Mouse (Mus musculus): Measurements from ENCODE around the gene 1700025G04Rik. TPM values are rescaled to one million over a fixed set of nuclear protein-coding genes. Genes with fewer than 3 reads are reported as not detected.

The 1700025G04Rik gene
- polyA plus RNA-seq, 1 experiment from 2014 or later: 2.3 TPM

DNA sequence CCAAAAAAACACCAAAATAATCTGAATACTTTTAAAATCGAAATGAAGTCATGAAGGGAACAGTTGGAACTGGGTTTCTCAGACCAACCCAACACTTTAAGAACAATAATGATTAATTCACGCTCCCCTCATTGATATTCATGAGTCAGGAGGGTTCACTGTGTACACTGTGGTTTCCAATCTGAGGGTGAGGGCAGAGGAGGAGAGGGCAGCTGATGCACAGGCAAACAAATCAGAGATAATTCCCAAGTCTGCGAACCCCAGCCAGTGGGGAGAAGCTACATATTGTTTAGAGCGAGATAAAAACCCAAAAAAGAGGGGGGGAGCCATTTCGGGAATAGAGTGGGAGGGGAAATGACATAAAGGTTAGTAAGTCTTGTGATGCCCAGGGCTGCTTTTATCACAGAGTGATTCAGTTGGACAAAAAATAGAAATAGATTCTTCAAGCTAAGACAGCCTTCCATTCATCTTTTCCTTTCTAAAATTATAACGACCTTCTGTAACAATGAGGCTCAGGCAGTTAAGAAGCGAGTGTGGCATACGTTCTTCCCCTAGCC lies 146.2 kb downstream of the 1700025G04Rik start:
- Histone ChIP-seq H3K4me1 (ENCODE audit: control insufficient read depth, low read depth, low read length) (no peaks in the 10 kb centered on the region; the same call in 1 of the 2 replicates), H3K9ac (ENCODE audit: low read depth, low read length) (no peak overlapping the region), H3K9me3 (replicated peaks; ENCODE audit: control insufficient read depth, low read length) (no peaks in the 10 kb centered on the region), H3K4me2 (ENCODE audit: low read depth, low read length) (no peak overlapping the region), H3K27ac (ENCODE audit: low read length) (no peak overlapping the region), H3K36me3 (ENCODE audit: control insufficient read depth, insufficient read depth) (no peaks in the 10 kb centered on the region), H3K4me3 (ENCODE audit: low read depth, low read length) (no peak overlapping the region), H3K27me3 (ENCODE audit: control insufficient read depth, insufficient read depth, low read depth, low read length) (no peaks in the 10 kb centered on the region)
- 40% methylated on average over 8 of the region's 8 CpGs for WGBS (ENCODE audit: insufficient replicate concordance)
- no peak for ATAC-seq (ENCODE audit: low read depth)

DNA sequence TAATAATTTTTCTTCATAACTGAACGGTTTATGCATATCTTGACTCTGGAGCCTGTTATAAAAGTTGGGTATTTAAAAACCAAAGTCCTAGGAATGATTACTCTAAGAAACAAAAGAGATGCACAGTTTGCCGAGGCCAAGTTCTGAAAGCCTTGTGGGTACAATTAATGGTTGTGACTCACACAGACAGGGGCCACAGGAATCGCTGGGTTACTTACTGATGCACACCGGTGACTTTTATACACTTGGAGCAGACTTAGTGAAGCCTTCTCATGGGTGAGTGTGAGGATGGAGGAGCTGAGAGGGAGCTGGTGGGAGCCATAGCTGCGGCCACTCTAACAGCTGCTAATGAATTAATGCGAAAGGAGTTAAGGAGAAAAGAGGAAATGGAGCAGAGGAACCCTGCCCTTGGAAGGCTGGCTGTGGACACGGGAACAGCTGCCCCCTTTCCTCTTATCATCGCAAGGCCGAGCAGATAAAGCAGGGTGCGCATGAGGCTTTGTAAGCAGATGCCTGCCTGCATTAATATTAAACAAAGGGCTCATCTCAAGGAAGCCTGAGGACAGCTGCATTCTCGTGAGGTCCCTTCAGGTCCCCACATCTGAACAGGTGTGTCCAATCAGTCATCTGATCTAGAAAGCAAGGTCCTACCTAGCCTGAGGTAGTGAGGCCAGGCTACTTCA lies 146.8 kb downstream of the 1700025G04Rik start:
- Histone ChIP-seq H3K27ac (ENCODE audit: low read length) (no peak overlapping the region), H3K4me3 (ENCODE audit: low read depth, low read length) (no peak overlapping the region), H3K4me2 (ENCODE audit: low read depth, low read length) (no peak overlapping the region), H3K4me1 (ENCODE audit: control insufficient read depth, low read depth, low read length) (no peaks in the 10 kb centered on the region; the same call in 1 of the 2 replicates), H3K36me3 (ENCODE audit: control insufficient read depth, insufficient read depth) (no peaks in the 10 kb centered on the region), H3K9me3 (replicated peaks; ENCODE audit: control insufficient read depth, low read length) (no peaks in the 10 kb centered on the region), H3K27me3 (ENCODE audit: control insufficient read depth, insufficient read depth, low read depth, low read length) (no peaks in the 10 kb centered on the region), H3K9ac (ENCODE audit: low read depth, low read length) (no peak overlapping the region)
- 31% methylated on average over 11 of the region's 11 CpGs for WGBS (ENCODE audit: insufficient replicate concordance)
- no peak for ATAC-seq (ENCODE audit: low read depth)

DNA sequence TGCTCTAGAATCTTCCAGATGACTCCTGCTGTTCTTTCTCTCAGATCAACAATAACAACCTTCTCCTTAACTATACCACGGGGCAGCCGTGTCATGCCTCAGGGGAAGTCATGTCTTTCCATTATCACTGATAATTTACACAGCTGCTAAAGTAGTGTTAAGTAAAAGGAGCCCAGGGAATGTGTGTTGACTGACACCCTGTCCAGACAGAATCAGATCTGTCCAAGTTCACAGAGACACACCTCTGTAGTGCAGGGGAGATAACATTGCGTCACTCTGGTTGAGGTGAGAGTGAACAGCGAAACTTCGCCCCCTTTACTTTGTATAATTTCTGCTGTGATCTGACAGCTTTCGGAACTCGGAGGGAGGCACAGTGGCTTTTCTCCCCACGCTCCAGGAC lies 149.9 kb downstream of the 1700025G04Rik start:
- no peaks in the 10 kb centered on the region for H3K27me3 ChIP-seq (ENCODE audit: control insufficient read depth, insufficient read depth, low read depth, low read length)
- no peak overlapping the region for H3K27ac ChIP-seq (ENCODE audit: low read length)
- WGBS (ENCODE audit: insufficient replicate concordance): 23% methylated on average over 8 of the region's 8 CpGs
- no peaks in the 10 kb centered on the region for H3K36me3 ChIP-seq (ENCODE audit: control insufficient read depth, insufficient read depth)
- peak; percentile 32; the same call in 1 of the 2 replicates for ATAC-seq (ENCODE audit: low read depth)
- no peak overlapping the region for H3K4me2 ChIP-seq (ENCODE audit: low read depth, low read length)
- H3K4me3 ChIP-seq (ENCODE audit: low read depth, low read length): no peak overlapping the region
- H3K4me1 ChIP-seq (ENCODE audit: control insufficient read depth, low read depth, low read length): no peaks in the 10 kb centered on the region; the same call in 1 of the 2 replicates
- H3K9ac ChIP-seq (ENCODE audit: low read depth, low read length): no peak overlapping the region
- no peaks in the 10 kb centered on the region for H3K9me3 ChIP-seq (replicated peaks; ENCODE audit: control insufficient read depth, low read length)

DNA sequence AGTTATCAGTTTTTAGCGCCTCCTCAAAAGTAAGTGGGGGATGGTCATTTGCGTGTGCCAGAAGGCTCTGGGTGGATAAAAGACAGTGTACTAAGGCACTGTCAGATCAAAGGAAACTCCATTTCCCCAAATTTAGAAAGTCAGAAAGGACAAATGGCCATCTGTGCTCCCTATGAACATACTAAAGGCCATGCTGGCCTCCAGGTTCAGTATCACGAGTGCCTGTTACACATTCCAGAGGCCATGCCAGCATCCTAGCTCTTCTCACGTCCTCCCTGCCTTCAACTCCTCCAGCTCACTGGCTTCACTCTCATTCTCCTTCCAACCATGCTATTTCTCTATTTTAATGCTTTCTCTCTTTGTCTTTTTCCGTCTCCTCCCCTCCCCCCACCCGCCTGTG lies 150.4 kb downstream of the 1700025G04Rik start:
- WGBS (ENCODE audit: insufficient replicate concordance): 38% methylated on average over 6 of the region's 6 CpGs
- ATAC-seq (ENCODE audit: low read depth): no peak
- no peaks in the 10 kb centered on the region for H3K9me3 ChIP-seq (replicated peaks; ENCODE audit: control insufficient read depth, low read length)

DNA sequence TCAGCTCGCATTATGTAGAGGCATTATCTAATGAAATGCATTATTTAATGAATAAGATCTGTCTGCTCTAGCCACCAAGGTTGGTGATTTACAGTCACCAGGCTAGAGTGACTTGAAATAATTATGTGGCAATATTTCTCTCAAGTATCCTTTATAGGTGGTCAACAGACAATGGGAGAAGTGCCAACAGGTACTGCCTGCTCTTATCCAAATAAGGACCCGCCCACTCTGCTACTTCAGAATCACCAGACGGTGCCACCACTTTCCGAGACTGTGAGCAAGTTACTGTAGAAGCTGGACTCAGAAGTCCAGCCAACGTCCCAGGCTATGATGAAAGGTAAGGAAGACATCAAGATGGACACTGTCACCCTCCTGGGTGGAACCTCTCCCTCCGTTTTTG lies 156.3 kb downstream of the 1700025G04Rik start:
- 65% methylated on average over 6 of the region's 6 CpGs for WGBS (ENCODE audit: insufficient replicate concordance)
- Histone ChIP-seq H3K27me3 (ENCODE audit: control insufficient read depth, insufficient read depth, low read depth, low read length) (no peaks in the 10 kb centered on the region), H3K4me3 (ENCODE audit: low read depth, low read length) (no peak overlapping the region), H3K9me3 (replicated peaks; ENCODE audit: control insufficient read depth, low read length) (no peaks in the 10 kb centered on the region), H3K27ac (ENCODE audit: low read length) (no peak overlapping the region), H3K4me2 (ENCODE audit: low read depth, low read length) (no peak overlapping the region), H3K4me1 (ENCODE audit: control insufficient read depth, low read depth, low read length) (no peaks in the 10 kb centered on the region), H3K9ac (ENCODE audit: low read depth, low read length) (no peak overlapping the region), H3K36me3 (ENCODE audit: control insufficient read depth, insufficient read depth) (no peaks in the 10 kb centered on the region)
- no peak for ATAC-seq (ENCODE audit: low read depth)

More for the DNA sequence above, 150.4 kb downstream of the 1700025G04Rik start:
- H3K4me1 ChIP-seq (ENCODE audit: control insufficient read depth, low read depth, low read length): no peaks in the 10 kb centered on the region; the same call in 1 of the 2 replicates
- no peaks in the 10 kb centered on the region for H3K36me3 ChIP-seq (ENCODE audit: control insufficient read depth, insufficient read depth)
- H3K27ac ChIP-seq (ENCODE audit: low read length): no peak overlapping the region
- H3K27me3 ChIP-seq (ENCODE audit: control insufficient read depth, insufficient read depth, low read depth, low read length): no peaks in the 10 kb centered on the region
- H3K4me3 ChIP-seq (ENCODE audit: low read depth, low read length): no peak overlapping the region
- H3K4me2 ChIP-seq (ENCODE audit: low read depth, low read length): no peak overlapping the region
- H3K9ac ChIP-seq (ENCODE audit: low read depth, low read length): no peak overlapping the region

DNA sequence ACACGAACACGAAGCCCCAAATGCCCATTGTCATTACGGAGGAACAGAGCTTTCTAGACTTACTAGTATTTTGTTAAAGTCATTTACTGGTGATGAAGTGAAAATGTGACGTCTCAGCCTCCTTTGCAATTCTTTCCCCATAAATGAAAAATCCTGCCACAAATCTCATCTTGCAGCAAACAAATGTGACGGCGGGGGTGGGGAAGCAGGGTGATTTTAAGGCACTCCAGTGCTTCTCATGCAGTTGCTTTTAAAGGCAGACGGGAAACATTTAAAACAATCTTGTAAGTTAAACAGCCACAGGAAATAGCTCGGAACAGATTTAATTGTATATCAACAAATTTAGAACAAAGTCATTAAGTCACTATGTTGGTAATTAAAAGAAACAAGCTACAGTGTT lies 163.1 kb downstream of the 1700025G04Rik start:
- H3K4me1 ChIP-seq (ENCODE audit: control insufficient read depth, low read depth, low read length): no peaks in the 10 kb centered on the region
- H3K9me3 ChIP-seq (replicated peaks; ENCODE audit: control insufficient read depth, low read length): no peaks in the 10 kb centered on the region
- no peaks in the 10 kb centered on the region for H3K27me3 ChIP-seq (ENCODE audit: control insufficient read depth, insufficient read depth, low read depth, low read length)
- H3K27ac ChIP-seq (ENCODE audit: low read length): no peak overlapping the region
- H3K4me3 ChIP-seq (ENCODE audit: low read depth, low read length): no peak overlapping the region
- 63% methylated on average over 8 of the region's 8 CpGs for WGBS (ENCODE audit: insufficient replicate concordance)
- H3K4me2 ChIP-seq (ENCODE audit: low read depth, low read length): no peak overlapping the region
- H3K36me3 ChIP-seq (ENCODE audit: control insufficient read depth, insufficient read depth): no peaks in the 10 kb centered on the region
- no peak overlapping the region for H3K9ac ChIP-seq (ENCODE audit: low read depth, low read length)
- no peak for ATAC-seq (ENCODE audit: low read depth)

DNA sequence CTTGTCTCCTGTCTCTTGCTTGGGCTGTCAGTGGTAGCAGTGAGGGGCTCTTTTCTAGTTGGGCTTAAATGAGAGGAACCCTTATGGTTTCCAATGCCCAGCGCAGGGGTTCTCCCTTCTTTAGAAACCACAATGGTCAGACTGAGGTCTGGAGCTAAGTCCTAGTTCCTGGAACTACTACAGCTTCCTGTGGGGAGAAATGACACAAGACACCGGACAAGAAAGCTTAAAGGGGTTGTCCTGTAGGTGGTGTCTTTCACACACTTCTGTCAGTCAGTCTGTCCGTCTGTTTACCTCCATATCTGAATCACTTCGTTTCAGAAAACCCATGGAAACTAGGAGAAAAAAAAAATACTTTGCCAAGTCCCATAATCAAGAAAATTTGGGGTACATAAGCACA lies 163.8 kb downstream of the 1700025G04Rik start:
- ATAC-seq (ENCODE audit: low read depth): no peak
- WGBS (ENCODE audit: insufficient replicate concordance): 13% methylated on average over 4 of the region's 4 CpGs

DNA sequence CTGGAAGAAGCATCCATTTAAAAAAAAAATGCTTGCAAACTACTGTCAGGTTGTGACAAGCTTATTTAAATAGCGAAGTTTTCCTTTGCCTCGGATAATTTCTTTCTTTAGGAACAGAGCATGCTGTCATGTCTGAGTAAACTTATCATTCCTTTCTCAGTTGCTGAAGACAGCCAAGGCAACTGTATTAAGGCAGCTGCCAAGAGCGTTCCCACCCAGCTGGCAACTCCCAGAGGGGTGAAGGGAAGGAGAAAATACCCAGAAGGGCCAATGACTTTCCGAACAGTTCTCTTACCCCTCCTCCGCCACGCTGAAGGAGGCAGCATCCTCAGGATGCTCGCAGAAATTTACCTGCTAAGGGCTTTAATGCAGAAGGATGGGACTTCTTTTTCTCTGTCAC lies 164.2 kb downstream of the 1700025G04Rik start:
- ATAC-seq (ENCODE audit: low read depth): no peak
- H3K9me3 ChIP-seq (replicated peaks; ENCODE audit: control insufficient read depth, low read length): no peaks in the 10 kb centered on the region
- H3K27ac ChIP-seq (ENCODE audit: low read length): no peak overlapping the region
- H3K36me3 ChIP-seq (ENCODE audit: control insufficient read depth, insufficient read depth): no peaks in the 10 kb centered on the region
- no peak overlapping the region for H3K4me3 ChIP-seq (ENCODE audit: low read depth, low read length)
- no peaks in the 10 kb centered on the region for H3K27me3 ChIP-seq (ENCODE audit: control insufficient read depth, insufficient read depth, low read depth, low read length)
- no peaks in the 10 kb centered on the region for H3K4me1 ChIP-seq (ENCODE audit: control insufficient read depth, low read depth, low read length)
- WGBS (ENCODE audit: insufficient replicate concordance): 66% methylated on average over 7 of the region's 7 CpGs
- H3K9ac ChIP-seq (ENCODE audit: low read depth, low read length): no peak overlapping the region
- no peak overlapping the region for H3K4me2 ChIP-seq (ENCODE audit: low read depth, low read length)

More for the DNA sequence above, 163.8 kb downstream of the 1700025G04Rik start:
- Histone ChIP-seq H3K9me3 (replicated peaks; ENCODE audit: control insufficient read depth, low read length) (no peaks in the 10 kb centered on the region), H3K4me2 (ENCODE audit: low read depth, low read length) (no peak overlapping the region), H3K27me3 (ENCODE audit: control insufficient read depth, insufficient read depth, low read depth, low read length) (no peaks in the 10 kb centered on the region), H3K27ac (ENCODE audit: low read length) (no peak overlapping the region), H3K4me3 (ENCODE audit: low read depth, low read length) (no peak overlapping the region), H3K4me1 (ENCODE audit: control insufficient read depth, low read depth, low read length) (no peaks in the 10 kb centered on the region), H3K36me3 (ENCODE audit: control insufficient read depth, insufficient read depth) (no peaks in the 10 kb centered on the region), H3K9ac (ENCODE audit: low read depth, low read length) (no peak overlapping the region)

- Histone ChIP-seq H3K4me2 (ENCODE audit: low read depth, low read length) (no peak overlapping the region), H3K4me1 (ENCODE audit: control insufficient read depth, low read depth, low read length) (no peaks in the 10 kb centered on the region), H3K9ac (ENCODE audit: low read depth, low read length) (no peak overlapping the region), H3K9me3 (replicated peaks; ENCODE audit: control insufficient read depth, low read length) (no peaks in the 10 kb centered on the region), H3K27ac (ENCODE audit: low read length) (no peak overlapping the region), H3K4me3 (ENCODE audit: low read depth, low read length) (no peak overlapping the region), H3K36me3 (ENCODE audit: control insufficient read depth, insufficient read depth) (no peaks in the 10 kb centered on the region), H3K27me3 (ENCODE audit: control insufficient read depth, insufficient read depth, low read depth, low read length) (no peaks in the 10 kb centered on the region)
- no peak for ATAC-seq (ENCODE audit: low read depth)
- WGBS (ENCODE audit: insufficient replicate concordance): 63% methylated on average over 9 of the region's 9 CpGs
Observed at GRCm38 (mm10) chr1:151918806-151919357, 171.0 kb downstream of the 1700025G04Rik start.

All from liver, embryonic 16.5 days (tissue).